Mouse (Mus musculus): Measurements from ENCODE around the gene Gm765. TPM values are rescaled to one million over a fixed set of nuclear protein-coding genes. Genes with fewer than 3 reads are reported as not detected.

Gene Gm765
- not detected in 2 replicates for polyA plus RNA-seq (2014; fragmentation: Nextera tagmentation; extraction: Ambion mirVana)

DNA sequence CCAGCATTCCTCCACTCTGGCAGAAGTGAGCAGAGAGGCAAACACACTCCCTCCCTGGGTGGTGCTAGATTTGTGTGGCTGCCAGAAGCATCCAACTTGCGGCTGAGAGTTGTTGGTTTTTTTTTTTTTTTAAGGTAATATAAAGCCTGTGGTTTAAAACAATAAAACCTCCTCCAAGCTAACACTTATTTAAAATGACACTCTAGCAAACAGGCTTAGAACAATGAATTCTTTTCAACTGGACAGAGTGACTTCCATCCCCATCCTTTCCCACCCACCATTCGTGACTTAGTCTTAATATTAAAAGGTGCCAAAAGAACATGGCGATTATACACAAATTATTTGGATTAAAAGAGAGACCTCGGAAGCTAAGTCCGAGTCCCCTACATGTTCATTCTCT lies at the start of gene Gm765:
Gm765 (minus strand) TSS at position 101 of the 400 bp plus-strand sequence.
- Histone ChIP-seq H3K27ac (ENCODE audit: low read depth, low read length) (no peak within 1 kb of the TSS), H3K4me1 (replicated peaks; ENCODE audit: control insufficient read depth, insufficient read depth, low read length) (no peaks in the 10 kb centered on the region), H3K4me2 (no peak within 1 kb of the TSS), H3K9ac (ENCODE audit: low read depth, low read length) (no peak within 1 kb of the TSS), H3K9me3 (ENCODE audit: control insufficient read depth, low read length) (no peaks in the 10 kb centered on the region), H3K27me3 (replicated peaks; ENCODE audit: control insufficient read depth, insufficient read depth, low read length) (no peaks in the 10 kb centered on the region), H3K4me3 (ENCODE audit: low read depth, low read length) (no peak within 1 kb of the TSS), H3K36me3 (ENCODE audit: control insufficient read depth, insufficient read depth, low read length) (no peaks in the 10 kb centered on the region)
- ATAC-seq (replicated peaks; ENCODE audit: low FRiP score) (no peak), DNase-seq (ENCODE audit: low spot score) (no peak)
- 84% methylated on average over 5 of the region's 5 CpGs for WGBS

DNA sequence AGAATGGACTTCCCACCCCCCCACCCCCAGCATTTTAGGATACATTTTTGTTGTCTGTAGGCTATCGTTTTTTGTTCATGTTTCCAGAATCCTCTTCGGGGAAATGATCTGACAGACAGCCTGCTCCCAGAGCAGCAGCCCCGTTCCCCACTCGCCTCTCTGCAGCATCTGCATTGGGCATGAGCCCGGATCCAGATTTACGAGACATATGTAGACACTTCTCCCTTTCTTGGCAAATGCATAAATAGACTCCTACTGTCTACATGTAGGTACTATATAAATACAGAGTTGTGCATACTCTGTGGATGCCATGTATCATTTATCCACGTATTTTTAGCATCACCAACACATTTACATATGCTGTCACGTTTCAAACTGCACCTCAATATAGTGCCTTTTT lies 42.9 kb upstream of the Gm765 start:
- Histone ChIP-seq H3K9me3 (ENCODE audit: control insufficient read depth, low read length) (no peaks in the 10 kb centered on the region), H3K4me1 (replicated peaks; ENCODE audit: control insufficient read depth, insufficient read depth, low read length) (no peaks in the 10 kb centered on the region), H3K27me3 (replicated peaks; ENCODE audit: control insufficient read depth, insufficient read depth, low read length) (no peaks in the 10 kb centered on the region), H3K4me3 (ENCODE audit: low read depth, low read length) (no peak overlapping the region), H3K27ac (ENCODE audit: low read depth, low read length) (no peak overlapping the region), H3K4me2 (no peak overlapping the region), H3K36me3 (ENCODE audit: control insufficient read depth, insufficient read depth, low read length) (no peaks in the 10 kb centered on the region), H3K9ac (ENCODE audit: low read depth, low read length) (no peak overlapping the region)
- WGBS = 81% methylated on average over 8 of the region's 8 CpGs
- ATAC-seq (replicated peaks; ENCODE audit: low FRiP score) = no peak
- DNase-seq (ENCODE audit: low spot score) = no peak

DNA sequence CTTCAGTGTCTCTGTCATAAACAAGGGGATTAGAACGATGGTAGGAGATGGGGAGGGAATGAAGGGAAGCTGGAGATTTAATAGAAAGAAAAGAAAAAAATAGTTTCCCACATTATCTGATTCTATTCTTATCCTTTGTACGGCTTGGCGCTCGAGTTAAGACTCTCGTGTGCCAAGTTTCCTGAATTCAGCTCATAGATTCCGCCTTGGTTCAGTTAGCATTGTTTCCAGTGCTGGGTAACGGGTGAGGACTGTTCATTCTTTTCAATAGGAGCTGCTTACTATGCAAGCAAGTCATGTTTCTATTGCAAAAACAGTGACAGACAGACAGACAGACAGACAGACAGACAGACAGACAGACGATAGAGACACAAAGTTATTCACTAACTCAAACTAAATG lies 41.9 kb upstream of the Gm765 start:
- WGBS = 78% methylated on average over 8 of the region's 8 CpGs
- no peak for ATAC-seq (replicated peaks; ENCODE audit: low FRiP score)
- no peaks in the 10 kb centered on the region for H3K4me1 ChIP-seq (replicated peaks; ENCODE audit: control insufficient read depth, insufficient read depth, low read length)
- no peaks in the 10 kb centered on the region for H3K27me3 ChIP-seq (replicated peaks; ENCODE audit: control insufficient read depth, insufficient read depth, low read length)
- no peaks in the 10 kb centered on the region for H3K9me3 ChIP-seq (ENCODE audit: control insufficient read depth, low read length)
- no peak overlapping the region for H3K27ac ChIP-seq (ENCODE audit: low read depth, low read length)
- no peak overlapping the region for H3K4me3 ChIP-seq (ENCODE audit: low read depth, low read length)
- no peak overlapping the region for H3K4me2 ChIP-seq
- H3K36me3 ChIP-seq (ENCODE audit: control insufficient read depth, insufficient read depth, low read length) = no peaks in the 10 kb centered on the region
- DNase-seq (ENCODE audit: low spot score) = no peak
- H3K9ac ChIP-seq (ENCODE audit: low read depth, low read length) = no peak overlapping the region

DNA sequence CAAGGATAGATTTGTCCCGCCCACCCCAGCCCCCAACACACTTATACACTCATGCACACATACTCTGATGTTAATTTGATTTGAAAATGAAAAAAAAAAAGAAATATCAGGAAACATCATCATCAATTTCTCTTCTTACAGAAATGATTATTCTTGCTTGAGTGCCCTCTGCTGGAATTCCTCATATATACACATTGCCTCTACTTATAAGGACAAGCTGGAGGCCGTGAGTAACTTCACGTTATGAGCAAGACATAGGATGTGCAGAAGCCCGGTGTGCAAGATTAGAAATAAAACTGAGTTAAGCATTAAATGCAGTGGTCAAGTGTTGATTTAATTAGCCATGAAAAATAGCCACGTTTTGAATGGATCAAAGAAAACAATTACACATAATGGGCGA lies 40.9 kb upstream of the Gm765 start:
- Histone ChIP-seq H3K4me1 (replicated peaks; ENCODE audit: control insufficient read depth, insufficient read depth, low read length) (no peaks in the 10 kb centered on the region), H3K4me3 (ENCODE audit: low read depth, low read length) (no peak overlapping the region), H3K4me2 (no peak overlapping the region), H3K36me3 (ENCODE audit: control insufficient read depth, insufficient read depth, low read length) (no peaks in the 10 kb centered on the region), H3K9me3 (ENCODE audit: control insufficient read depth, low read length) (no peaks in the 10 kb centered on the region), H3K27ac (ENCODE audit: low read depth, low read length) (no peak overlapping the region), H3K9ac (ENCODE audit: low read depth, low read length) (no peak overlapping the region), H3K27me3 (replicated peaks; ENCODE audit: control insufficient read depth, insufficient read depth, low read length) (no peaks in the 10 kb centered on the region)
- ATAC-seq (replicated peaks; ENCODE audit: low FRiP score) = no peak
- no peak for DNase-seq (ENCODE audit: low spot score)
- WGBS = 47% methylated on average over 6 of the region's 6 CpGs

DNA sequence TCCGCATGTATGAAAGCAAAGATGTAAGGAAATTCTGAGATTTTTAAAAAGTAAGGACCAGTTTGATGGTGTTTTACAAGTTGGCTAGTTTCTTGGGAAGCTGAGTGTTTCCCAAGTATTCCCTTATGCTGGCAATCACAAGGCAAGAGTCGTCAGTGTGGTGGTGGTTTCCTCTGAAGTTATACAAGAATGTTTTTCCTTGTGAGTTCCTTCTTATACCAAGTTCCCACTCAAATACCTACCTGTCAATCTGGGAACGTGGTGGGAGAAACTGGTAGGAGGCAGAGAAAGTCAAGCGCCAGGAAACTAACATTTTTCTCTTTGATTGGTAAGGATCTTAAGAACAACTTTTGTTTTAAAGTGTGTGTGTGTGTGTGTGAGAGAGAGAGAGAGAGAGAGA lies 23.6 kb upstream of the Gm765 start:
- H3K4me2 ChIP-seq = no peak overlapping the region
- DNase-seq (ENCODE audit: low spot score) (no peak), ATAC-seq (replicated peaks; ENCODE audit: low FRiP score) (no peak)
- no peak overlapping the region for H3K9ac ChIP-seq (ENCODE audit: low read depth, low read length)
- no peak overlapping the region for H3K27ac ChIP-seq (ENCODE audit: low read depth, low read length)
- H3K4me1 ChIP-seq (replicated peaks; ENCODE audit: control insufficient read depth, insufficient read depth, low read length) = no peaks in the 10 kb centered on the region
- H3K36me3 ChIP-seq (ENCODE audit: control insufficient read depth, insufficient read depth, low read length) = no peaks in the 10 kb centered on the region
- 70% methylated on average over 4 of the region's 4 CpGs for WGBS
- no peaks in the 10 kb centered on the region for H3K27me3 ChIP-seq (replicated peaks; ENCODE audit: control insufficient read depth, insufficient read depth, low read length)
- no peaks in the 10 kb centered on the region for H3K9me3 ChIP-seq (ENCODE audit: control insufficient read depth, low read length)
- H3K4me3 ChIP-seq (ENCODE audit: low read depth, low read length) = no peak overlapping the region

DNA sequence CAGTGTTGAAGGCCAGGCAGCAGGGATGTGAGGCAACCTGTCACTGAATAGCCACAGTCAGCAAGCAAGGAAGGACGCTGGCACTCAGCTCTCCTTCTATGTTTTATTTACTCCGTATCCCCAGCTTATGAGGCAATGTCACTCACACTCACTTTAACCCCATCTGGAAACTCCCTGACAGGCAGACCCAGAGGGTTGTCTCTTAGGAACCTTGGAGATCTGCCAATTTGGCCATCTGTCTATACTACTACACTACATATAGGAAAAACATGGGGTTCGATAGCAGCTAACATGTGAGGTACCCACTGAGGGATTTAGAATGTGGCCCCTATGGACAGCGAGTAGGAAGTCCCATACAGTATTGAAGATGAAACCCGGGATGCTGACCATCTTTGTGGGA lies 12.7 kb upstream of the Gm765 start:
- 79% methylated on average over 5 of the region's 5 CpGs for whole genome bisulfite sequencing
- no peaks in the 10 kb centered on the region for H3K9me3 ChIP-seq (ENCODE audit: control insufficient read depth, low read length)
- no peaks in the 10 kb centered on the region for H3K4me1 ChIP-seq (replicated peaks; ENCODE audit: control insufficient read depth, insufficient read depth, low read length)
- no peak overlapping the region for H3K4me3 ChIP-seq (ENCODE audit: low read depth, low read length)
- H3K27ac ChIP-seq (ENCODE audit: low read depth, low read length) = no peak overlapping the region
- no peak overlapping the region for H3K4me2 ChIP-seq
- no peaks in the 10 kb centered on the region for H3K27me3 ChIP-seq (replicated peaks; ENCODE audit: control insufficient read depth, insufficient read depth, low read length)
- H3K9ac ChIP-seq (ENCODE audit: low read depth, low read length) = no peak overlapping the region
- ATAC-seq (replicated peaks; ENCODE audit: low FRiP score) (no peak), DNase-seq (ENCODE audit: low spot score) (no peak)
- H3K36me3 ChIP-seq (ENCODE audit: control insufficient read depth, insufficient read depth, low read length) = no peaks in the 10 kb centered on the region

DNA sequence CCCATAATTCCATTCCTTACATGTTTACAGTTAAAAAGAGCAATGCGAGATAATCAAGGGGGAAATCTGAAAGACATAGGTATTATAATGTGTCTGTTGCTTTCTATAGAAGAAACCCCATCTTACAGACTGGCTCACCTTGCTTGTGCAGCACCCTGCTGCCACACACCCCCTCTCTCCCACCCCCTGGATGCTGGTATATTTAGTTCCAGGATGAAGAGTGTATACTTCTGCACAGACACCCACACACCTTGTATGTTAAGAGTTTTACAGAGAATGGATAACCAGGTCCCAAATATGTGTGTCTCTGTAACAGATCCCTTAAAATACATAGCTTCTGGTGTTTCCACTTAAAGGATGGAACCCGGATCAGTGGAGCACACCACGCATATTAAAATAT lies 10.7 kb upstream of the Gm765 start:
- Histone ChIP-seq H3K27me3 (replicated peaks; ENCODE audit: control insufficient read depth, insufficient read depth, low read length) (no peaks in the 10 kb centered on the region), H3K36me3 (ENCODE audit: control insufficient read depth, insufficient read depth, low read length) (no peaks in the 10 kb centered on the region), H3K9me3 (ENCODE audit: control insufficient read depth, low read length) (no peaks in the 10 kb centered on the region), H3K27ac (ENCODE audit: low read depth, low read length) (no peak overlapping the region), H3K4me1 (replicated peaks; ENCODE audit: control insufficient read depth, insufficient read depth, low read length) (no peaks in the 10 kb centered on the region), H3K9ac (ENCODE audit: low read depth, low read length) (no peak overlapping the region), H3K4me3 (ENCODE audit: low read depth, low read length) (no peak overlapping the region), H3K4me2 (no peak overlapping the region)
- DNase-seq (ENCODE audit: low spot score) (no peak), ATAC-seq (replicated peaks; ENCODE audit: low FRiP score) (no peak)
- 84% methylated on average over 3 of the region's 3 CpGs for WGBS

DNA sequence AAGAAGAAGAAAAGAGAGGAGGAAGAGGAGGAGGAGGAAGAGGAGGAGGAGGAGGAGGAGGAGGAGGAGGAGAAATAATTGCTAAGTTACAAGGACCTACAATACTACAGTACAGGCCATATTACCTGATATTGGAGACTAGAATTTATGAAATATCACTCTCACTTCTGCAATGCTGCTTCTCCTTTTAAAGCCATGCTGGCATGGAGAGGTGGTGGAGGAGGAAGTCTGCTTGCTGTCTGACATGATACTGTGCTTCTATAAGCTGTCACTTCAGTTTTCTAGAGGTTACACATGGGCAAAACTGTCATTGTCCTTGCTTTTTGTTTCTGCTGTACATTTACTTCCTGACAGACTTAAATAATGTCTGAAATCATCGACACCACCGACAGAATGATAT lies 9.8 kb downstream of the Gm765 start:
- H3K27ac ChIP-seq (ENCODE audit: low read depth, low read length) = no peak overlapping the region
- H3K27me3 ChIP-seq (replicated peaks; ENCODE audit: control insufficient read depth, insufficient read depth, low read length) = no peaks in the 10 kb centered on the region
- no peaks in the 10 kb centered on the region for H3K4me1 ChIP-seq (replicated peaks; ENCODE audit: control insufficient read depth, insufficient read depth, low read length)
- no peak overlapping the region for H3K4me3 ChIP-seq (ENCODE audit: low read depth, low read length)
- DNase-seq (ENCODE audit: low spot score) = no peak
- WGBS = 75% methylated on average over 2 of the region's 2 CpGs
- no peak for ATAC-seq (replicated peaks; ENCODE audit: low FRiP score)
- H3K9ac ChIP-seq (ENCODE audit: low read depth, low read length) = no peak overlapping the region
- no peak overlapping the region for H3K4me2 ChIP-seq
- no peaks in the 10 kb centered on the region for H3K36me3 ChIP-seq (ENCODE audit: control insufficient read depth, insufficient read depth, low read length)
- H3K9me3 ChIP-seq (ENCODE audit: control insufficient read depth, low read length) = no peaks in the 10 kb centered on the region

DNA sequence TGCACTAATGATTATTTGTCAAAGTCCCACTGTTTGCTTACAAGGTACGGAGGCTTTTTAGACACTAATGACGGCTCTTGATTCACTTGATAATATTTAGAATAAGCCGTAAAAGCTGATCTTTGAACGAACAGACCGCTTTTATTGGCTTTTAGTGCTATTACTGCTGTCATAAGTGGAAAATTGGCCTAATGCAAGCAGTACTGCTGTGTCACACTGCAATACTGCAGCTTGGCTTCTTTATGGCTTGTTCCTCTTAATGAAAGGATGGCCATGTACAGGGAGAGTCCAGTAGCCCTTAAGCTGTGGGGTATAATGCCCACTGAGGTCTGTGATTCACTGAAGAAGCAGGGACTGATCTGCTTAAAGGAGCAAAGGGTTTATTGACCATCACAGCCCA lies 30.9 kb downstream of the Gm765 start:
- WGBS = 84% methylated on average over 5 of the region's 5 CpGs
- H3K4me1 ChIP-seq (replicated peaks; ENCODE audit: control insufficient read depth, insufficient read depth, low read length) = no peaks in the 10 kb centered on the region
- DNase-seq (ENCODE audit: low spot score) (no peak), ATAC-seq (replicated peaks; ENCODE audit: low FRiP score) (no peak)
- H3K4me3 ChIP-seq (ENCODE audit: low read depth, low read length) = no peak overlapping the region
- no peak overlapping the region for H3K9ac ChIP-seq (ENCODE audit: low read depth, low read length)
- H3K27me3 ChIP-seq (replicated peaks; ENCODE audit: control insufficient read depth, insufficient read depth, low read length) = no peaks in the 10 kb centered on the region
- H3K27ac ChIP-seq (ENCODE audit: low read depth, low read length) = no peak overlapping the region
- H3K4me2 ChIP-seq = no peak overlapping the region
- no peaks in the 10 kb centered on the region for H3K36me3 ChIP-seq (ENCODE audit: control insufficient read depth, insufficient read depth, low read length)
- no peaks in the 10 kb centered on the region for H3K9me3 ChIP-seq (ENCODE audit: control insufficient read depth, low read length)
